Comparison of ENCODE assay signal across 8 mouse cellular contexts in the genomic region with DNA sequence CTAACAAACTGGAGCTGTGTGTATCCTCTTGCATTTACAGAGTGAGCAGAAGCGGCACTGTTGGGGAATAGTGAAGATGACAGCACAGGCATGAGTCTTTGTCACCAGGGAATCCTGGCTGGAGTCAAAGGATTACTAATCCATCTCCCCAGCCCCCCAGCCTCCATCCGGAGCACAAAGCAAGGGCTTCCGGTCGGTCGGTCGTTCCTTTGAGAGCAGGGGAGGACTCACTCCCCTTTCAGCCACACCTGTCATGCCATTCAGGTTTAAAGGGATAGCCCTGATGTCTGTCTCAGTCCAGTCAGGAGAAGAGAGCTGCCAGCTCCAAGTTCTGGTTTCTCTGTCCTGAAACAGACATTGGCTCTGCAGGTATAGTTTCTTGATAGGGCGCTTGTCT. TPM values are rescaled to one million over a fixed set of nuclear protein-coding genes. Genes with fewer than 3 reads are reported as not detected.
DNase-seq lines count a peak whose midpoint lies in the region; ATAC-seq and TF ChIP-seq lines count a peak whose summit lies in the region.

No protein-coding gene starts in this region.

- DNase-seq in gastrocnemius, adult 2 months, result peak; percentile 59
- no peak for DNase-seq in gastrocnemius, postnatal 25 days
- DNase-seq in CH12.LX (ENCODE audit: extremely low read depth), result no peak
- DNase-seq in spleen, postnatal 4 days (ENCODE audit: low spot score in 2 of 2), result no peak
- no peak for DNase-seq in cerebellum, adult 11-12 months

- H3K9me3 ChIP-seq in CH12.LX (replicated peaks; ENCODE audit: low read length), result no peaks in the 10 kb centered on the region
- no peaks in the 10 kb centered on the region for H3K9me3 ChIP-seq in forebrain, embryonic 15.5 days
- H3K9me3 ChIP-seq in limb, embryonic 15.5 days, result no peaks in the 10 kb centered on the region
- H3K9me3 ChIP-seq in stomach, embryonic 14.5 days (ENCODE audit: control insufficient read depth, low read depth, low read length), result no peaks in the 10 kb centered on the region

- peaks cover 27 to 80% of the 10 kb centered on the region in 2 experiments for H3K4me1 ChIP-seq in CH12.LX (ENCODE audit: control insufficient read depth in 1 of 2, insufficient read depth in 2 of 2)
- H3K4me1 ChIP-seq in forebrain, embryonic 15.5 days, result peaks cover 38% of the 10 kb centered on the region
- peaks cover 48% of the 10 kb centered on the region for H3K4me1 ChIP-seq in limb, embryonic 15.5 days
- H3K4me1 ChIP-seq in stomach, embryonic 14.5 days (ENCODE audit: control insufficient read depth, insufficient read depth, low read length), result peaks cover 39% of the 10 kb centered on the region

- intact Hi-C loops in gastrocnemius, adult 2 months (cut with DNase I), result no loop called here

- H3K4me2 ChIP-seq in CH12.LX (ENCODE audit: insufficient read depth, low read depth, poor library complexity, severe bottlenecking), result peak overlapping the region; percentile 85
- 0 out of 2 replicates have a peak overlapping the region, but pooled peaks have one; percentile 14 for H3K4me2 ChIP-seq in forebrain, embryonic 15.5 days (replicated peaks)
- peak overlapping the region; percentile 32 for H3K4me2 ChIP-seq in limb, embryonic 15.5 days
- no peak overlapping the region; the same call in 1 of the 2 replicates for H3K4me2 ChIP-seq in stomach, embryonic 14.5 days (replicated peaks; ENCODE audit: low read depth, low read length)

- no peaks in the 10 kb centered on the region for H3K27me3 ChIP-seq in CH12.LX (replicated peaks)
- H3K27me3 ChIP-seq in forebrain, embryonic 15.5 days, result no peaks in the 10 kb centered on the region
- no peaks in the 10 kb centered on the region for H3K27me3 ChIP-seq in limb, embryonic 15.5 days
- H3K27me3 ChIP-seq in stomach, embryonic 14.5 days (ENCODE audit: control insufficient read depth, insufficient read depth, low read length), result no peaks in the 10 kb centered on the region

- TF ChIP-seq CTCF in gastrocnemius, adult 2 months (IDR thresholded peaks at IDR 0.05), result no peak
- TF ChIP-seq CTCF in CH12.LX (conservative IDR thresholded peaks at IDR 0.05 in 1 of 2, IDR thresholded peaks at IDR 0.05 in 1 of 2; ENCODE audit: low read depth in 2 of 2, low read length in 2 of 2), result no peak

- TF ChIP-seq POLR2A in CH12.LX (IDR thresholded peaks at IDR 0.05; ENCODE audit: low read depth, low read length), result no peak

- no peak for TF ChIP-seq RAD21 in CH12.LX (IDR thresholded peaks at IDR 0.05; ENCODE audit: low read depth, low read length)

- in situ Hi-C loops in CH12.LX (cut with MboI; ENCODE audit: low pct_ligation_motif_present, low pct_unique_long_range_greater_than_20kb, low sequenced_read_pairs), result loop anchor here (5.0 kb wide), 1 partner anchor 34 kb away; no protein-coding TSS in a partner anchor

- H3K79me2 ChIP-seq in CH12.LX (replicated peaks; ENCODE audit: control insufficient read depth, extremely low read depth, insufficient read depth, poor library complexity, severe bottlenecking), result peaks cover 49% of the 10 kb centered on the region

- dilution Hi-C loops in CH12.LX (cut with MboI; ENCODE audit: extremely low pct_ligation_motif_present, extremely low pct_unique_long_range_greater_than_20kb, low sequenced_read_pairs), result no loop called here

- no peak for ATAC-seq in forebrain, embryonic 15.5 days (replicated peaks)
- no peak for ATAC-seq in limb, embryonic 15.5 days (ENCODE audit: insufficient number of reproducible peaks, low FRiP score, low TSS enrichment, low read depth)
- ATAC-seq in stomach, embryonic 14.5 days (ENCODE audit: insufficient number of reproducible peaks, insufficient read depth, low FRiP score, low read depth), result no peak

- H3K4me3 ChIP-seq in gastrocnemius, adult 2 months, result peak overlapping the region; percentile 65
- peak overlapping the region; percentile 10 to 18 (median 13) for H3K4me3 ChIP-seq in CH12.LX (replicated peaks in 1 of 3; ENCODE audit: low read depth in 2 of 3, low read length in 2 of 3, poor library complexity in 1 of 3)
- H3K4me3 ChIP-seq in forebrain, embryonic 15.5 days, result no peak overlapping the region
- H3K4me3 ChIP-seq in limb, embryonic 15.5 days, result peak overlapping the region; percentile 11
- H3K4me3 ChIP-seq in stomach, embryonic 14.5 days (ENCODE audit: low read depth, low read length), result no peak overlapping the region

- peak overlapping the region; percentile 34; the same call in 1 of the 2 replicates for H3K9ac ChIP-seq in CH12.LX (ENCODE audit: insufficient read depth, low read depth)
- H3K9ac ChIP-seq in forebrain, embryonic 15.5 days (replicated peaks), result peak overlapping the region; percentile 7
- no peak overlapping the region for H3K9ac ChIP-seq in limb, embryonic 15.5 days
- H3K9ac ChIP-seq in stomach, embryonic 14.5 days (replicated peaks; ENCODE audit: low read depth, low read length), result no peak overlapping the region

- peak overlapping the region; percentile 97 for H3K27ac ChIP-seq in gastrocnemius, adult 2 months
- peak overlapping the region; percentile 81 for H3K27ac ChIP-seq in CH12.LX (ENCODE audit: insufficient read depth, low read depth)
- peak overlapping the region; percentile 66 for H3K27ac ChIP-seq in forebrain, embryonic 15.5 days (replicated peaks)
- peak overlapping the region; percentile 86 for H3K27ac ChIP-seq in limb, embryonic 15.5 days
- H3K27ac ChIP-seq in stomach, embryonic 14.5 days (ENCODE audit: low read length), result peak overlapping the region; percentile 75

- no peak for TF ChIP-seq EP300 in CH12.LX (IDR thresholded peaks at IDR 0.05; ENCODE audit: low read length)

- H3K36me3 ChIP-seq in CH12.LX (replicated peaks in 1 of 2; ENCODE audit: control insufficient read depth in 1 of 2, insufficient read depth in 1 of 2, low read length in 1 of 2), result peaks cover 18 to 57% of the 10 kb centered on the region in 2 experiments
- H3K36me3 ChIP-seq in forebrain, embryonic 15.5 days, result no peaks in the 10 kb centered on the region
- no peaks in the 10 kb centered on the region for H3K36me3 ChIP-seq in limb, embryonic 15.5 days
- H3K36me3 ChIP-seq in stomach, embryonic 14.5 days (ENCODE audit: control insufficient read depth, insufficient read depth, low read length), result no peaks in the 10 kb centered on the region

- WGBS in forebrain, embryonic 15.5 days, result 22% methylated on average over 7 of the region's 7 CpGs
- WGBS in limb, embryonic 15.5 days, result 20% methylated on average over 7 of the region's 7 CpGs
- WGBS in stomach, embryonic 14.5 days, result 22% methylated on average over 7 of the region's 7 CpGs

TF ChIP-seq in CH12.LX, 34 proteins besides CTCF, POLR2A, EP300 and RAD21 (continues in another document):
- no peak for TF ChIP-seq JUND (conservative IDR thresholded peaks at IDR 0.05; ENCODE audit: low read depth, low read length)
- TF ChIP-seq ZNF384 (IDR thresholded peaks at IDR 0.05; ENCODE audit: low read depth, low read length), result no peak
- no peak for TF ChIP-seq TBP (conservative IDR thresholded peaks at IDR 0.05; ENCODE audit: low read depth, low read length)

RNA-seq across cellular contexts. Expression of a gene that starts 7.4 kb away (rescaled TPM):
- 100 to 1,000 TPM; 102 to 108 TPM for total RNA-seq in gastrocnemius, adult 2 months (2021)
- 10 to 100 TPM; 70.8 to 75.6 TPM for total RNA-seq in gastrocnemius, postnatal 25 days (2021)
- 12.0 and 16.4 TPM in 2 replicates for total RNA-seq in CH12.LX (2012; rRNA removed)
- 6.4 and 8.6 TPM in 2 replicates for total RNA-seq in CH12.LX (2014; rRNA removed)
- 30.4 and 33.0 TPM in 2 replicates for polyA plus RNA-seq in CH12.LX (2012; ENCODE audit: insufficient read length, low read depth)
- 35.3 and 35.4 TPM in 2 replicates for polyA plus RNA-seq in forebrain, embryonic 15.5 days (2015; fragmentation: Nextera tagmentation; extraction: Ambion mirVana)
- polyA plus RNA-seq in limb, embryonic 15.5 days (2015; fragmentation: Nextera tagmentation; extraction: Ambion mirVana), result 32.4 and 35.4 TPM in 2 replicates
- 20.0 and 23.6 TPM in 2 replicates for polyA plus RNA-seq in stomach, embryonic 14.5 days (2014; fragmentation: Nextera tagmentation; extraction: Ambion mirVana)

RNA-seq across cellular contexts. Expression of a gene that starts 14.7 kb away (rescaled TPM):
- total RNA-seq in gastrocnemius, adult 2 months (2021), result 1 to 10 TPM; 7.3 to 7.4 TPM
- total RNA-seq in gastrocnemius, postnatal 25 days (2021), result 1 to 10 TPM; 6.7 to 7.6 TPM
- total RNA-seq in CH12.LX (2012; rRNA removed) (48.4 and 52.1 TPM in 2 replicates), CH12.LX (2014; rRNA removed) (54.1 and 63.9 TPM in 2 replicates)
- polyA plus RNA-seq in CH12.LX (2012; ENCODE audit: insufficient read length, low read depth), result 38.1 and 49.2 TPM in 2 replicates
- 58.9 and 63.8 TPM in 2 replicates for polyA plus RNA-seq in forebrain, embryonic 15.5 days (2015; fragmentation: Nextera tagmentation; extraction: Ambion mirVana)
- polyA plus RNA-seq in limb, embryonic 15.5 days (2015; fragmentation: Nextera tagmentation; extraction: Ambion mirVana), result 50.1 and 51.2 TPM in 2 replicates
- 57.5 and 58.4 TPM in 2 replicates for polyA plus RNA-seq in stomach, embryonic 14.5 days (2014; fragmentation: Nextera tagmentation; extraction: Ambion mirVana)

RNA-seq across cellular contexts. Expression of a gene that starts 36.4 kb away (rescaled TPM):
- total RNA-seq in gastrocnemius, adult 2 months (2021), result 1 to 10 TPM; 2.9 to 4.4 TPM
- 1 to 10 TPM; 6.3 to 6.8 TPM for total RNA-seq in gastrocnemius, postnatal 25 days (2021)
- total RNA-seq in CH12.LX (2012; rRNA removed), result 3.5 and 4.3 TPM in 2 replicates
- total RNA-seq in CH12.LX (2014; rRNA removed), result 0.97 and 1.3 TPM in 2 replicates
- polyA plus RNA-seq in CH12.LX (2012; ENCODE audit: insufficient read length, low read depth), result 0.93 and 1.3 TPM in 2 replicates
- polyA plus RNA-seq in forebrain, embryonic 15.5 days (2015; fragmentation: Nextera tagmentation; extraction: Ambion mirVana), result 9.2 and 10.1 TPM in 2 replicates
- polyA plus RNA-seq in limb, embryonic 15.5 days (2015; fragmentation: Nextera tagmentation; extraction: Ambion mirVana), result 81.0 and 86.3 TPM in 2 replicates
- polyA plus RNA-seq in stomach, embryonic 14.5 days (2014; fragmentation: Nextera tagmentation; extraction: Ambion mirVana), result 70.2 and 76.5 TPM in 2 replicates

RNA-seq across cellular contexts. Expression of a gene that starts 52.1 kb away (rescaled TPM):
- 1 to 10 TPM in 1 of 2 experiments, under 1 TPM in 1; 0.97 to 1.2 TPM for total RNA-seq in gastrocnemius, adult 2 months (2021)
- 1 to 10 TPM in 1 of 2 experiments, under 1 TPM in 1; 0.94 to 1.3 TPM for total RNA-seq in gastrocnemius, postnatal 25 days (2021)
- total RNA-seq in CH12.LX (2012; rRNA removed), result 0.21 and 0.25 TPM in 2 replicates
- 0.35 and 0.36 TPM in 2 replicates for total RNA-seq in CH12.LX (2014; rRNA removed)
- polyA plus RNA-seq in CH12.LX (2012; ENCODE audit: insufficient read length, low read depth), result 0.46 and 0.52 TPM in 2 replicates
- 0.86 and 0.88 TPM in 2 replicates for polyA plus RNA-seq in forebrain, embryonic 15.5 days (2015; fragmentation: Nextera tagmentation; extraction: Ambion mirVana)
- 12.1 and 13.8 TPM in 2 replicates for polyA plus RNA-seq in limb, embryonic 15.5 days (2015; fragmentation: Nextera tagmentation; extraction: Ambion mirVana)
- 7.4 and 8.7 TPM in 2 replicates for polyA plus RNA-seq in stomach, embryonic 14.5 days (2014; fragmentation: Nextera tagmentation; extraction: Ambion mirVana)

RNA-seq across cellular contexts. Expression of a gene that starts 52.8 kb away (rescaled TPM):
- 1 to 10 TPM; 2.3 to 3.7 TPM for total RNA-seq in gastrocnemius, adult 2 months (2021)
- total RNA-seq in gastrocnemius, postnatal 25 days (2021), result 1 to 10 TPM in 1 of 2 experiments, under 1 TPM in 1; 0.72 to 2.2 TPM
- 6.7 and 8.3 TPM in 2 replicates for total RNA-seq in CH12.LX (2012; rRNA removed)
- total RNA-seq in CH12.LX (2014; rRNA removed), result 3.9 and 5.8 TPM in 2 replicates
- 5.0 and 6.0 TPM in 2 replicates for polyA plus RNA-seq in CH12.LX (2012; ENCODE audit: insufficient read length, low read depth)
- 35.3 TPM in 2 replicates for polyA plus RNA-seq in forebrain, embryonic 15.5 days (2015; fragmentation: Nextera tagmentation; extraction: Ambion mirVana)
- polyA plus RNA-seq in limb, embryonic 15.5 days (2015; fragmentation: Nextera tagmentation; extraction: Ambion mirVana), result 11.5 TPM in 2 replicates
- 13.3 and 16.0 TPM in 2 replicates for polyA plus RNA-seq in stomach, embryonic 14.5 days (2014; fragmentation: Nextera tagmentation; extraction: Ambion mirVana)

Comparison
In these comparisons a context has a peak if more than half of its experiments do, and no peak if none do; other contexts are left out.
1. H3K4me3 ChIP-seq: peak in gastrocnemius, adult 2 months (single experiment), CH12.LX (3 of 3) and limb, embryonic 15.5 days (single experiment); none in forebrain, embryonic 15.5 days (single experiment) and stomach, embryonic 14.5 days (single experiment).
2. H3K9ac ChIP-seq: peak in CH12.LX (single experiment) and forebrain, embryonic 15.5 days (single experiment); none in limb, embryonic 15.5 days (single experiment) and stomach, embryonic 14.5 days (single experiment).
3. Peak in every context shown above with its lines, with median percentiles within 50 percentile points of each other: H3K27ac ChIP-seq.